Mouse (Mus musculus) v-Abl transformed pro-B cells (cell line): Measurements from ENCODE around the gene Fbxo40.

ENCODE experiments used
- in situ Hi-C, 2 experiments: fragments of 400-800 bp; cut with MboI; formaldehyde crosslinking; loops; one replicate each; pipeline ENCODE4 v1.15.1; 2025; ENCODE audit not compliant: unreplicated experiment in 2 of 2

Fbxo40 gene

DNA sequence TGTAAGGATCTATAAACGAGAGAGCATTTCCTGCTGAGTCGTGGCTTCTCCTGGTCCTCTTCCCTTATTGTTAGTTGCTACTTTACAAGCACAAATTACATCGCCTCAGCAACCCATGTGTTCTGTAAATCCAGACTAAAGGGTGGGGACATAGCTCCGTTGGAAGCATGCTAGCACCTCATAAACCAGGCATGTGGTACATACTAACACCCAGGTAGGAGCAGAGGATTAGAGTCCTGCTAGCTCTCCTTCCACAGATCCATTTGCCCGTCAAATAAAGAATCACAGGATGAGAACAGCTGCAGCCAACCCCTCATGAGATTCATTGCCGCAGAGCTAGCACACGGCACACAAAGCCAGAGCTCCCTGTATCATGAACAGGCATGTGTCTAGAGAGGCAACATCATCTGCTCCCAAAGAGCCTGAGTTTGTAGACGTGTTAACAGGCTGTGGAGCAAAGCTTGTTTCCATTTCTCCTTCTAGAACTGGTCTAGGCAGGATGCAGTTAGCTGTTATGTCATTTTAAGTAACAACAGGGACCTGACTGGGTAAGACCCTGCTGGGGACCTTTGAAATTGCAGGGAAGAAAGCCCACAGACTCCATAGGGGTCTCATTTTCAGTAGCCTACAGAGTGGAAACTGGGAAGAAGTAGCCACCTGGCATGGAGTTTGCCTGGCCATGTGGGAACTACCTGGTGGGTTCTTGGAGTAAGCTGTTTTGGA lies 40.5 kb downstream of the Fbxo40 start:
- in situ Hi-C loops = no loop called here

- in situ Hi-C loops = no loop called here
Observed at GRCm38 (mm10) chr16:36947646-36948197, 42.5 kb downstream of the Fbxo40 start.

DNA sequence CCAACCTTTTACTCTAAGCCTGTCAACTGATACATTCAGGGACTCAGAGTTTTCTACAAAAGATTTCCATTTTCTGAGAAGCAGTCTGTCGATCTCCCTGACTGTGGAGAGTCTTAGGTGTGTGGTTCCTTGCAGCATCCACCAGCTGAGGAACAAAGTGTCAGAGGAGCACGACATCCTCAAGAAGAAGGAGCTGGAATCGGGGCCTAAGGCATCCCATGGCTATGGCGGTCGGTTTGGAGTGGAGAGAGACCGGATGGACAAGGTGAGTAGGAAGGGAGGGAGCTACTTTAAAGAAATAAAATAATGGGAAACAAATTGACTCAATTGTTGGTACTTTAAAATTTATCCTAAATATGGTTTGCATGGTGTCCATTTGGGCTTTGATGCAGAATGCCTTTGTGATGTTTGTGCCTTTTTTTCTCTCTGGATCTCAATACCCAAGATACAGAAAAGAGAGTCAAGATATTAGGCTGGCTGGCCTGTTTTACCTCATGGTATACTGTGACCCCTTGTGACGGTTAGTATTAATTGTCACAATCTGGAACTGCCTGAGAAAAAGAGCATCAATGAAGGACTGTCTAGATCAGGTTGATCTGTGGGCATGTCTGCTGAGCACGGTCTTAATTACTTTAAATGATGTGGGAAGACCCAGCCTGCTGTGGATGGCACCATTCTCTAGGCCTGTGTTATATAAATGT lies 43.7 kb downstream of the Fbxo40 start:
- in situ Hi-C loops = no loop called here

GRCm38 (mm10) chr16:36944895-36945424 lies 45.3 kb downstream of the Fbxo40 start:
- in situ Hi-C loops = loop anchor here (5.0 kb wide), 2 partner anchors 63 to 68 kb away; partner anchors contain the start of genes Eaf2 (in 1 of the 2) and Golgb1 (in 1 of the 2)

DNA sequence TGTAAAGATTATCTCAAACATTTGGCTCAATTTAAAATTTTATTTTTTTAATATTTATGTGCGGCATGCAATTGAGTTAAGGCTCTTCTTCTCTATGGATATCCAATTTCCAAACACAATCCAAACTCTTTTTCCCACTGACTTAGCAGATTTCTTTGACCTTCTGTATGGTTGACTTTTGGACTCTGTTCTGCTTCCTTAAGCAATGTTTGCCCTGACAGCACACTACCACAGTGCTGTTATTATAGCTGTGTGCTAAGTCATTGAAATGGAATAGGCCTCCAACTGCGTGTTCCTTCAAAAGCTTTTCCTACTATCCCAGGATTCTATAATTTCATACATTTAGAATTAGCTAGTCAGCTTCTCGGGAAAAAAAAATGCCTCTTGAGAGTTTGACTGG lies 46.7 kb downstream of the Fbxo40 start:
- in situ Hi-C loops = loop anchor here (5.0 kb wide), 2 partner anchors 61 to 66 kb away; partner anchors contain the start of genes Eaf2 (in 1 of the 2) and Golgb1 (in 1 of the 2)

GRCm38 (mm10) chr16:36941895-36942294 lies 48.4 kb downstream of the Fbxo40 start:
- in situ Hi-C loops = loop anchor here (5.0 kb wide), 2 partner anchors 60 to 65 kb away; partner anchors contain the start of genes Eaf2 (in 1 of the 2) and Golgb1 (in 1 of the 2)

DNA sequence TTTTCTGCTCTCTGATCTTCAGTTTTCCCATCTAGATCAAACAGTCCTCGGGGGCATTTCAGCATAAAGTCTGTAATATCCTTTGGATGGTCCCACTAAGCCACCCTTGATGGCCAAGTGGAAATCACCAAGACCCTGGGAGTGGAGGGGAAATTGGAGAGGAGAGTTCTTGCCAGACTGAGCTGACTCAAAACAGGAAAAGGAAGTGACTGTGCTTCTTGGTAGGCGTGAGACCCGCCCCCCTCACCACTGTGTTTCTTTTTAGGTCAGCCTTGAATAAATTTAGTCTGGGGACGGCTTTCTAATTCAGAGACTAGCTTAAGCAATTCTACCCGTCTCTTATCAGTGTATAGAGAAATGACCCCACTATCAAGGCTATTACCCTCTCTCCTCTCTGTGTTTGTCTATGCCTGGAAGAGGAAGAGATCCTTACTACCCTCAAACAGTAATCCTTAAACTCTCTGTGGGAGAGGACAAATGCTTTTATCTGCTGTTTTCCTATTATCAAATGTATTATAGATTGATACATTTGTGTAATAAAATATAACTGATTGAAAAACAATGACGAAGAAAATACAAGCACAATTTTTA lies 49.0 kb downstream of the Fbxo40 start:
- in situ Hi-C loops = loop anchor here (5.0 kb wide), 2 partner anchors 59 to 64 kb away; partner anchors contain the start of genes Eaf2 (in 1 of the 2) and Golgb1 (in 1 of the 2)

DNA sequence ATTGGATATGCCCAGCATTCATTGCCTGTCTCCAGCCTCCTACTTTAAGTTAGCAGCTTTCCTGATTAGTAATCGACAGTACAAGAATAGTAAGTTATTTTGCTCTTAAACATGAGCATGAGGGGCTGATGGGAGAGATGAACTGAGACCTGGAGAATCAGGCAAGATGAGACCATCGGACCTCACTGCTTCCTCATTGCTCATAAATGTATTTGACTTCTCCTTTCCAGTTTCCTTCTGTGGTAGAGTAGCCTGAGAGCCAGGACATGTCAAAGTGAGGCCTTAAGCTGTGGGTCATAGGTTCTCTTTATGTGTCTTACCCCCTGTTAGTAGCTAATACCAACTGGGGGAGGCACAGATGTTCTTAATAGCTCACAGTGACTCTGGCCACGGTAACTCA lies 54.5 kb downstream of the Fbxo40 start:
- in situ Hi-C loops = no loop called here

DNA sequence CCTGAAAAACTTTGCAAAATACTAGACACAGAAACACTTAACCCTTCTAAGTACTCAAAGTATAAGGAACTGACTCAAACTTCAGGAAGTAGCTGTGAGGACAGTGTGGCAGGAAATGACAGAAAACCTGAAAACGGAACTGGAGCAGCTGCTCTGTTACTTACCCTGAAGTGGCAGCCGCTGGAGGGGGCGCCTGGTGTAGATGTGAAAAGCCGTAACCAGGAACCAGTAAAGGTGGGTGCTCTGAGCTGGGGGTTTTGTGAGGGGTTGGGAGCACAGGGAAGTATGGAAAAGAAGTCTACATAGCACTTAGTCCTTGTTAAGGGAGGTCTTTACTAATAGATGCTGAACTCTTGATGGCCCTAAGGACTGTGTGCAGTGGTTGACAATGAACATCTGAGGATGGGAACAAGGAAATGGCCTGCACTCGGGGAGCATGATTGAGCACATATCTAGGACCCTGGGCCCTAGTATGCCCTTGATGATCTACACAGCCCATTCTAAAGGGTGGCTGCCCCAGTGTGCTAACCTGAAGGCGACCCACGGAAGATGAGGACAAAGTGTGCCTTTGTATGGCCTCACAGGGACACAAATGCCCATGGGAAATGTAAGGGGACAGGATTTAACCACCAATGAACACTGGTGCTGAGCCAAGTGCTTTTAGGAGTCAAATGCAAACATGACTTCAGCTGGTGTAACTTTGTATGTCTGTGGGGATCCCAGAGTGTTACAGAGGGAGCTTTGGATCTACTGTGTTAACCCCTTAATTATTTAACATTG lies 55.2 kb downstream of the Fbxo40 start, which contains the start of gene Hcls1:
Gene Hcls1, plus strand, starts transcription at position 143 of the 780 bp plus-strand sequence.
- in situ Hi-C loops = no loop called here

DNA sequence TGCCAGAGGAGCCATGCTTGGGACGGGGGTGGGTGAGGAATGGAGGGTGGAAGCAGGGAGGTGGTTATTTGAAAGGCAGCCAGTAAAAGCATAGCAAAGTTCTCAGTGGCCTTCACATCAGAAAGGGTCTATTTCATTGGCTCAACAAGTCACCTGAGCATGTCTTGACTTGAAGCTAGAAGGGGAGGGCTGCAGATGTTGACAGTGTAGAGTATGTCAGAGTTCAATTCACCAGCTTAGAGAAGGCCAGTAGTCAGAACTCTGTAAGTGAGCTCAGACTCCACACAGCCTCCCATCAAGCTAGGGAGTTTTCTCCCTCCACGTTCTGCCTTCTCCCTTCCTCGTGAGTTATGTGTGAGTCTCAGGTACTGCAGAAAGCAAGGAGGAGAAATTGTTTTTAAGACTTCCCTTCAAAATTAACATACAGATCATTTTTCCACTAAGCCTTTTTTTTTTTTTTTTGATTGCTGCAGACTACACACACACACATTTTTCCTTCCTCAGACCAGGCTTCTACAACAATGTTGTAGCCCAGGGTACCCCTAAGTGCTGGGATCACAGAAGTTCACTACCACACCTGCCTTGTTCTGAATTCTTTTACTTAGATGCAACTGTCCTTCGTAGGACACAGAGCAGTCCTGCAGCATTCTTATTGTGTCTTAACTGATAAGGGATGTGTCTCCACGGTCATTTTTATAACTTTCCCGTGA lies 56.0 kb downstream of the Fbxo40 start:
- in situ Hi-C loops = no loop called here

DNA sequence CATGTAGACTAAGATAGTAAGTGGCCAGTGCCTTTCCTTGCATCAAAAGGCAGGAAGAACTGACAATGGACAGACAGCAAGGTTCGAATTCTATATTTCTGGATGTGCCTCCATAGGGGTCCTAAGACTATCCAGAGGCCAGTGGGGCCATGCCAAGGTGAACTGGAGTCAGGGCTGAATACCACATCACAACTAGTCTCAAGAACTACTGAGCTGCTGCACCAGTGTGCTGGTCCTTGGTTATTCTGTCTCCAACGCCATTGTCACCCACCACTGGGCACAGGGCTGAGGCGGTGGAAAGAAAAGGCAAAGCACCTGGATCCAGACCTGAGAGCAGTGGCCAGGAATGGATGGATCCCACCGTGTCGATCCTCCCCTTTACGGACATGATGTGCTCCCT lies 57.7 kb downstream of the Fbxo40 start:
- in situ Hi-C loops = no loop called here

DNA sequence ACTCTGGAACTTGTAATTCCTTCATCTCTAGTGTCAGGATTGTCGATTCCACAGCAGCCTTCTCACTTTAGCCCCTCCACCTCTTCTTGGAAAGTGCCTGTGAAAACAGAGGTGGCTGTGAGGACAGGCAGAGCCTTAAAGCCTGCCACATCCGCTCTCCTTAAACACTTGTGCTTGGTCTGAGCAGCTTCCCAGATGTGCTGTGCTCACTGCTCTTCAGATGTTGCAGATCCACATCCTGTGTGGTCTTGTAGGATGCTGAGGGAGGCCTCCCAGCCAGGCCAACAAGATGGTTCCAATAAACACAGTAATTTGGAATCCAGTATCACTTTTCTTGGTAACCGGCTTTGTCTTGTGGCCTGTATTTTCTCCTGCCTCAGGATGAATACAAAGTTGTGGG lies 58.3 kb downstream of the Fbxo40 start:
- in situ Hi-C loops = no loop called here

DNA sequence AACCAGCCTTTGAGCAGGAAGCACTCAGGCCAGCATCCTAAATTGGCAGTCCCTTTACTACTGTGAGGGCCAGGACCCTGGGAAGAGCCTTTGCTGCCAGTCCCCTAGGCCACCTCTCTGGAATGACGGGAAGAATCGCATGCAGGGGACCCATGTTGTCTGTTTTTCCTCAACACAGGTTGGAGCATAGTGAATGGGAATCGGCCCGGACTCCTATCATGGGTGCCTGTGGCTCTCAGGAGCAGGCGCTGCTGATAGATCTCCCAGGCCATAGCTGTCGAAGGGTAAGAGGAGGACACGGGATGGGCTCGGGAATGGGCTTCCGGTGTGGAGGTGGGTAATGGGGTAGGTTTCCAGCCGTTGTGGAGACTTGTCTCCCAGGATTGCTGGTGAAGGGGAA lies 58.9 kb downstream of the Fbxo40 start:
- in situ Hi-C loops = no loop called here

- in situ Hi-C loops = no loop called here
Observed at GRCm38 (mm10) chr16:36930231-36931136, 59.8 kb downstream of the Fbxo40 start.

DNA sequence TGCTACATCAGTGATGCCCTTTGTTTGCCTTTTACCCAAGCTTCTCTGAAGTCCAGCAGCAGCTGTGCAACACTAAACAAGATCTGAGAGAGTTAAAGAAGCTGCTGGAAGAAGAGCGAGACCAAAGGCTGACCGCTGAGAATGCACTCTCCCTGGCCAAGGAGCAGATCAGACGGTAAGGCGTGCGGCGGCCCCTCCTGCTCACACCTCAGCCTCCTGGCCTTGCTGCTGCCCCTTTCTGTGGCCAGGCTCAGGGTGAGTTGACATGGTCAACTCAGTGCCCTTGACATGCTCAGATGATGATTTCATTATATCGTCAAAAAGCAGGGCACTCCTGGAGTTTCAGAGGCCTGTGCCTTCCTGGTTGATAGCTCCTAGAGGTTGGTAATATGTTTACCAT lies 61.1 kb downstream of the Fbxo40 start:
- in situ Hi-C loops = no loop called here

- in situ Hi-C loops = no loop called here
Observed at GRCm38 (mm10) chr16:36928106-36928500, 62.2 kb downstream of the Fbxo40 start.

- in situ Hi-C loops = no loop called here
Observed at GRCm38 (mm10) chr16:36927495-36928105, 62.7 kb downstream of the Fbxo40 start.
